Mouse (Mus musculus) testis, adult 2 months (tissue): ENCODE measurements at regions not wholly inside any gene's neighbourhood (a gene's known extent, or its start where the extent isn't known, plus 50 kb on each side); places are given as distances from the start of the nearest gene placed in this dataset.

Source experiments
- CTCF ChIP-seq: fragments of 200-500 bp; IDR thresholded peaks from 2 replicates; pipeline ENCODE4 v1.5.1; 2012; ENCODE audit warnings: low read depth, mild to moderate bottlenecking, inconsistent platforms, low read length, moderate library complexity; ENCODE audit not compliant: control insufficient read depth, insufficient read depth, insufficient replicate concordance
- POLR2A ChIP-seq: fragments of 200-500 bp; IDR thresholded peaks from 2 replicates; pipeline ENCODE4 v1.6.1; 2012; ENCODE audit warnings: low read depth, mild to moderate bottlenecking, inconsistent platforms, low read length, moderate library complexity; ENCODE audit not compliant: control insufficient read depth

- TF ChIP-seq POLR2A (no peak), CTCF (no peak)
Measured at GRCm38 (mm10) chr9:116323871-116324721, 148.9 kb upstream of the Tgfbr2 start.
